Mouse (Mus musculus): ENCODE measurements at regions not wholly inside any gene's neighbourhood (a gene's known extent, or its start where the extent isn't known, plus 50 kb on each side); places are given as distances from the start of the nearest gene placed in this dataset.

DNA sequence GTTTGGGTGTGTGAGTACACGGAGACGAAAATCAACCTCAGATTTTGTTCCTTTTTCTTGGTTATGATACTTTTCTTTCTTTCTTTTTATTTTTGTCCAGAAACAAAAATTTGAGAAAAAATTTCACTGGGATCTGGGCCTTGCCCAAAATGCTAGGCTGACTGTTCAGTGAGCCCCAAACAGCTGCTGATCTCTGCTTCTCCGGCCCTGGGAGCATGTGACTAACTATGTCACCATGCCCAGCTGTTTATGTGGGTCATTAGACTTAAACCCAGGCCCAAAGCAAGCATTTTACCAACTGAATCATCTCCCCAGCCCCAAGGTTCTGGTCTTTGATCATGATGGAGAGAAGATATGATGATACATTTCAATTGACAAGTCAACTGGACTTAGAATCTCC lies 56.3 kb upstream of the Gm7271 start:
- TF ChIP-seq CTCF (conservative IDR thresholded peaks at IDR 0.05; ENCODE audit: insufficient read depth, insufficient read length, low read depth, low read length) (no peak), POLR2A (IDR thresholded peaks at IDR 0.05; ENCODE audit: low read depth, low read length) (no peak)

All from kidney, adult 2 months (tissue).